Mouse (Mus musculus) cortical plate, adult 2 months (tissue): ENCODE measurements around the gene Clstn2.

Experiments
- CTCF ChIP-seq: fragments of 200-500 bp; IDR thresholded peaks from 2 replicates; pipeline ENCODE4 v1.5.1; 2011; ENCODE audit warnings: mild to moderate bottlenecking, control low read depth, low read length; ENCODE audit not compliant: insufficient read depth; ENCODE audit errors: extremely low read depth
- POLR2A ChIP-seq: fragments of 200-500 bp; IDR thresholded peaks from 2 replicates; pipeline ENCODE4 v1.6.1; 2011; ENCODE audit warnings: mild to moderate bottlenecking, low read length, control low read depth; ENCODE audit not compliant: insufficient read depth; ENCODE audit errors: extremely low read depth

- no peak for TF ChIP-seq CTCF
- no peak for TF ChIP-seq POLR2A
These were observed 546.2 kb downstream of the Clstn2 start for GRCm38 (mm10) chr9:97486826-97487225.
